Mouse (Mus musculus): Measurements from ENCODE around the gene Qsox1. TPM values are rescaled to one million over a fixed set of nuclear protein-coding genes. Genes with fewer than 3 reads are reported as not detected.

The Qsox1 gene
- polyA plus RNA-seq, 1 experiment from 2014 or later = 31.8 TPM

GRCm38 (mm10) chr1:155826803-155827395, 14.2 kb upstream of the Qsox1 start:
- ATAC-seq (ENCODE audit: insufficient read depth) = peak; percentile 29; the same call in 1 of the 2 replicates
- H3K36me3 ChIP-seq (replicated peaks) = no peaks in the 10 kb centered on the region
- H3K4me3 ChIP-seq (replicated peaks) = no peak overlapping the region
- no peak overlapping the region for H3K4me2 ChIP-seq
- WGBS (ENCODE audit: insufficient replicate concordance) = 51% methylated on average over 5 of the region's 5 CpGs
- H3K27ac ChIP-seq (replicated peaks) = 0 out of 2 replicates have a peak overlapping the region, but pooled peaks have one; percentile 14
- no peak overlapping the region for H3K9ac ChIP-seq
- H3K27me3 ChIP-seq = no peaks in the 10 kb centered on the region
- no peaks in the 10 kb centered on the region for H3K9me3 ChIP-seq (replicated peaks)
- H3K4me1 ChIP-seq (replicated peaks) = peaks cover 20% of the 10 kb centered on the region

DNA sequence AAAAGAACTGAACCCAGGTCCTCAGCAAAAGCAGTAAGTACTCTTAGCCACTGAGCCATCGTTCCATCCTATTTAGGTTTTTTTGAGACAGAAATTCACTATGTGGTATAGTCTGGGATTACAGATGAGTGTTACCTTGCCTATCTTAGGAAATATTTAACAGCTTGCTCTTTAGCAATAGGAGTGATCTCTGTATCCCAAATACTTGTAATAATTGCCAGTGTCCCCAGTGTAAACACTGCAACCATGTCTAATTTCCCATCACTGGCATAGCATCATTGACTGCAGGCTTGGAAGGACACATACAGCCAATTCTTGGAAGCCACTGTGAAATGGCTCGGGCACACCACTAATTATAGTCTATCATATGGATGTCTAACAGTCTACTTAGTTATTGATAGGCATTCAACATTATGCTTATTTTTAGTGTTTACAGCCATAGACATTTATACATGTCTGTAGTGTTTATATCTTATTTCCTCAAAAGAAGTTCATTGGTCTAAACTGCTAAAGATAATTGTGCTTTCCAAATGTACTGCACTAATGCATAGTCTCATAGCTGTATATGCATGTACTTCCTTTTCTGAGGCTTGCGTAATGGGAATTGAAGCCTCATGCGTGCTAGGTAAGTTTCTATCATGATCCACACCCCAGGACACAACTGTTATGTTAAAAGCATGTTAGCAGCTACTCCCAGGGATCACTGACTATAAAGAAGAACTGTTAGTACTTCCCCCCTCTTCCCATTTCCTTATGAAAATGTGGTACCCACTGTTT, 13.4 kb upstream of the Qsox1 start:
- Histone ChIP-seq H3K27me3 (no peaks in the 10 kb centered on the region), H3K9ac (no peak overlapping the region), H3K4me3 (replicated peaks) (no peak overlapping the region), H3K27ac (replicated peaks) (0 out of 2 replicates have a peak overlapping the region, but pooled peaks have one; percentile 14), H3K4me2 (no peak overlapping the region), H3K4me1 (replicated peaks) (peaks cover 20% of the 10 kb centered on the region), H3K9me3 (replicated peaks) (no peaks in the 10 kb centered on the region), H3K36me3 (replicated peaks) (no peaks in the 10 kb centered on the region)
- 63% methylated on average over 4 of the region's 4 CpGs for WGBS (ENCODE audit: insufficient replicate concordance)
- ATAC-seq (ENCODE audit: insufficient read depth) = no peak

GRCm38 (mm10) chr1:155820646-155821045, 8.0 kb upstream of the Qsox1 start:
- Histone ChIP-seq H3K36me3 (replicated peaks) (no peaks in the 10 kb centered on the region), H3K9me3 (replicated peaks) (no peaks in the 10 kb centered on the region), H3K4me3 (replicated peaks) (no peak overlapping the region), H3K27ac (replicated peaks) (no peak overlapping the region), H3K4me1 (replicated peaks) (no peaks in the 10 kb centered on the region), H3K4me2 (no peak overlapping the region), H3K9ac (no peak overlapping the region), H3K27me3 (no peaks in the 10 kb centered on the region)
- ATAC-seq (ENCODE audit: insufficient read depth) = no peak
- 68% methylated on average over 5 of the region's 5 CpGs for WGBS (ENCODE audit: insufficient replicate concordance)

- Histone ChIP-seq H3K9me3 (replicated peaks) (no peaks in the 10 kb centered on the region), H3K4me3 (replicated peaks) (no peak overlapping the region), H3K4me1 (replicated peaks) (peaks cover 26% of the 10 kb centered on the region), H3K27me3 (no peaks in the 10 kb centered on the region), H3K27ac (replicated peaks) (no peak overlapping the region), H3K36me3 (replicated peaks) (no peaks in the 10 kb centered on the region), H3K9ac (no peak overlapping the region), H3K4me2 (no peak overlapping the region)
- WGBS (ENCODE audit: insufficient replicate concordance) = 44% methylated on average over 2 of the region's 2 CpGs
- no peak for ATAC-seq (ENCODE audit: insufficient read depth)
Observed at GRCm38 (mm10) chr1:155816167-155816566, 3.5 kb upstream of the Qsox1 start.

DNA sequence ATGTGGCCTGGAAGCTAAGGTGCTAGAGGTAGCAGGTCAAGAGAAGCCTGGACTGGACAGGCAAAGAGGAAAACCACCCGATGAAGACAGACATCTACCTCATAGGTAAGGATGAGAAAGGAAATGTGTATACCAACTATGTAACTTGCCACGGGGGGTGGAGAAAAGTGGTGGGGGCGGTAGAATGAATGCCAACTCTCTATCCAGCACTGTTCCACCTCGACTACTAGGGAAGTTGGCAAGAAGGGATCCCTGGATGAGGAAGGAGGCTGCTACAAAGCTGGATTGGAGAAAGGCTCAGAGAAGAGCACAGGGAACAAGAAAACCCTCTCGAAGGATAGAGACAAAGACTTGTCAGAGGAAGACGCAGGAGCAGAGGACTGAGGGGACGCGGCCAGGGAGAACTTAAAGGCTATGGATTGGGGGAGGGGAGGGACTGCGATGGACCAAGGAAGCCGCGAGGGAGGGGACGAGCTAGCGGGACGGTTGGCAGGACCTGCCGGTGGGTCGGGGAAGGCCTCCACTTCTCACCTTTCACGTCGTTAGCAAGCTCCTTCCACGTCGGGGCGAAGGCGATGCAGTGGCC, 601 bp downstream of the Qsox1 start:
- H3K4me1 ChIP-seq (replicated peaks) = peaks cover 45% of the 10 kb centered on the region
- peak; percentile 44; the same call in 1 of the 2 replicates for ATAC-seq (ENCODE audit: insufficient read depth)

DNA sequence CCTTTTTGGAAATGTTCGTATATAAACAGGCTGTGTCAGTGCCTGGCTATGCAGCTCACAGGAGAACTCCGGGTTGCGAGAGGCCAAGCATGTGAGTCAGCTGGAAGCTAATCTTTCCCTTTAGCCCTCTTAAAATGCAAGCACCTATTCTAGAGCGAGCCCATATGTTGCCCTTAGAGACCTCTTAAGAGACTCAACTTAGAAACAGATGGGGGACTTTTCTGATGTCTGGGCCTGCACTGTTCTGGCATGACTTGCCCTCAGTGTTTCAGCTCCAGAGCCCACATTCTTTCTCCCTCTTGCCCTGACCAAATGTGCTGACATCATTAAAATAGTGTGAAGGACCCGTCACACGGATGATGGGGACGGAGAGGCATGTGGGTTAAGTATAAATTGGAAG, 2.1 kb downstream of the Qsox1 start:
- H3K27ac ChIP-seq (replicated peaks) = peak overlapping the region; percentile 49; the same call in 1 of the 2 replicates
- no peaks in the 10 kb centered on the region for H3K27me3 ChIP-seq
- WGBS (ENCODE audit: insufficient replicate concordance) = 66% methylated on average over 7 of the region's 7 CpGs
- peak overlapping the region; percentile 89 for H3K4me2 ChIP-seq
- H3K4me3 ChIP-seq (replicated peaks) = no peak overlapping the region; the same call in 1 of the 2 replicates
- no peaks in the 10 kb centered on the region for H3K36me3 ChIP-seq (replicated peaks)
- H3K4me1 ChIP-seq (replicated peaks) = peaks cover 54% of the 10 kb centered on the region
- ATAC-seq (ENCODE audit: insufficient read depth) = no peak
- H3K9ac ChIP-seq = no peak overlapping the region
- no peaks in the 10 kb centered on the region for H3K9me3 ChIP-seq (replicated peaks)

More for the DNA sequence above, 601 bp downstream of the Qsox1 start:
- peak overlapping the region; percentile 79 for H3K4me3 ChIP-seq (replicated peaks)
- H3K27ac ChIP-seq (replicated peaks) = peak overlapping the region; percentile 76
- peak overlapping the region; percentile 72 for H3K9ac ChIP-seq
- H3K36me3 ChIP-seq (replicated peaks) = no peaks in the 10 kb centered on the region
- H3K27me3 ChIP-seq = no peaks in the 10 kb centered on the region
- H3K4me2 ChIP-seq = peak overlapping the region; percentile 89
- H3K9me3 ChIP-seq (replicated peaks) = no peaks in the 10 kb centered on the region
- WGBS (ENCODE audit: insufficient replicate concordance) = 1% methylated on average over 22 of the region's 22 CpGs

GRCm38 (mm10) chr1:155809706-155810442, 2.8 kb downstream of the Qsox1 start:
- no peaks in the 10 kb centered on the region for H3K36me3 ChIP-seq (replicated peaks)
- no peaks in the 10 kb centered on the region for H3K9me3 ChIP-seq (replicated peaks)
- WGBS (ENCODE audit: insufficient replicate concordance) = 55% methylated on average over 10 of the region's 10 CpGs
- H3K4me2 ChIP-seq = peak overlapping the region; percentile 89
- ATAC-seq (ENCODE audit: insufficient read depth) = no peak
- no peak overlapping the region; the same call in 1 of the 2 replicates for H3K4me3 ChIP-seq (replicated peaks)
- peaks cover 55% of the 10 kb centered on the region for H3K4me1 ChIP-seq (replicated peaks)
- H3K27me3 ChIP-seq = no peaks in the 10 kb centered on the region
- H3K9ac ChIP-seq = no peak overlapping the region
- peak overlapping the region; percentile 49 for H3K27ac ChIP-seq (replicated peaks)

- no peak overlapping the region for H3K4me3 ChIP-seq (replicated peaks)
- H3K4me2 ChIP-seq = no peak overlapping the region
- H3K9me3 ChIP-seq (replicated peaks) = no peaks in the 10 kb centered on the region
- no peak overlapping the region for H3K27ac ChIP-seq (replicated peaks)
- no peak for ATAC-seq (ENCODE audit: insufficient read depth)
- peaks cover 49% of the 10 kb centered on the region for H3K4me1 ChIP-seq (replicated peaks)
- 86% methylated on average over 4 of the region's 4 CpGs for WGBS (ENCODE audit: insufficient replicate concordance)
- no peaks in the 10 kb centered on the region for H3K27me3 ChIP-seq
- H3K36me3 ChIP-seq (replicated peaks) = peaks cover 3% of the 10 kb centered on the region; the same call in 1 of the 2 replicates
- H3K9ac ChIP-seq = no peak overlapping the region
Observed at GRCm38 (mm10) chr1:155808261-155808660, 4.4 kb downstream of the Qsox1 start.

DNA sequence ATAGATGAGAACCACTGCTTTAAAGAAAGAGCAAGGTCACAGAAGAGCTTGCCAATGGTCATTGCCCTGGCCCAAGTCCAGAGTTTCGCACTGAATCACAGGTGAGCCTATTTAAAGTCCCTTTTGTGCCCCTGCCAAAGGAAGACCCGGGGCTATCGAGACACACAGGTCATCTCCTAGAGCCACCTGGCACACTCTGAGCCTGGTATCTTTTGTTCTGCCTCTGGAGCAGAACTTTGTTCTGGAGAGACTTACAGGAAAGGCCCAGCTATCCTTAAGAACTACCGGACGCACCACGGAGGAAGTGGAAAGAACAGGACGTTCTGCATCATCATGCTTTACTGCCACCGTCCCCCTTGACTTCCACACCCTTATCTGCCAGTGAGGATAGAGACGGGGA, 7.1 kb downstream of the Qsox1 start:
- Histone ChIP-seq H3K9ac (no peak overlapping the region), H3K27me3 (no peaks in the 10 kb centered on the region), H3K4me2 (no peak overlapping the region), H3K9me3 (replicated peaks) (no peaks in the 10 kb centered on the region), H3K27ac (replicated peaks) (no peak overlapping the region), H3K4me1 (replicated peaks) (peaks cover 23% of the 10 kb centered on the region), H3K4me3 (replicated peaks) (no peak overlapping the region), H3K36me3 (replicated peaks) (peaks cover 23% of the 10 kb centered on the region)
- ATAC-seq (ENCODE audit: insufficient read depth) = no peak
- 67% methylated on average over 9 of the region's 9 CpGs for WGBS (ENCODE audit: insufficient replicate concordance)

- no peak overlapping the region for H3K4me3 ChIP-seq (replicated peaks)
- H3K4me2 ChIP-seq = no peak overlapping the region
- no peak overlapping the region for H3K9ac ChIP-seq
- H3K27ac ChIP-seq (replicated peaks) = no peak overlapping the region
- no peaks in the 10 kb centered on the region for H3K9me3 ChIP-seq (replicated peaks)
- no peaks in the 10 kb centered on the region for H3K27me3 ChIP-seq
- no peak for ATAC-seq (ENCODE audit: insufficient read depth)
- peaks cover 17% of the 10 kb centered on the region for H3K4me1 ChIP-seq (replicated peaks)
- 75% methylated on average over 11 of the region's 11 CpGs for WGBS (ENCODE audit: insufficient replicate concordance)
- H3K36me3 ChIP-seq (replicated peaks) = peaks cover 38% of the 10 kb centered on the region
Observed at GRCm38 (mm10) chr1:155801014-155801991, 11.4 kb downstream of the Qsox1 start.
